Mouse (Mus musculus) hindbrain, embryonic 12.5 days (tissue): Measurements from ENCODE around the gene Podxl2. TPM values are rescaled to one million over a fixed set of nuclear protein-coding genes. Genes with fewer than 3 reads are reported as not detected.

Experiments used
- ATAC-seq: fragments of 200-750 bp; cut with Nextera tagmentation; 2 replicates; pipeline ENCODE4 v1.8.0; 2017; ENCODE audit warnings: moderate TSS enrichment; ENCODE audit not compliant: low FRiP score
- H3K27ac ChIP-seq: fragments of 300-500 bp; sonication (generic); 2 replicates; pipeline ENCODE4 v1.5.1; 2016; ENCODE audit warnings: mild to moderate bottlenecking
- H3K27me3 ChIP-seq: fragments of 300-500 bp; sonication (generic); 2 replicates; pipeline ENCODE4 v1.6.1; 2016; ENCODE audit warnings: mild to moderate bottlenecking
- H3K36me3 ChIP-seq: fragments of 300-500 bp; sonication (generic); 2 replicates; pipeline ENCODE4 v1.6.1; 2016; ENCODE audit warnings: mild to moderate bottlenecking
- H3K4me1 ChIP-seq: fragments of 300-500 bp; sonication (generic); 2 replicates; pipeline ENCODE4 v1.6.1; 2016
- H3K4me2 ChIP-seq: fragments of 300-500 bp; sonication (generic); replicated peaks from 2 replicates; pipeline ENCODE4 v1.6.1; 2016; ENCODE audit warnings: mild to moderate bottlenecking
- H3K4me3 ChIP-seq: fragments of 300-500 bp; sonication (generic); 2 replicates; pipeline ENCODE4 v1.5.1; 2016; ENCODE audit warnings: mild to moderate bottlenecking
- H3K9ac ChIP-seq: fragments of 300-500 bp; sonication (generic); 2 replicates; pipeline ENCODE4 v1.6.1; 2016; ENCODE audit warnings: mild to moderate bottlenecking, moderate library complexity
- H3K9me3 ChIP-seq: fragments of 300-500 bp; sonication (generic); replicated peaks from 2 replicates; pipeline ENCODE4 v1.6.1; 2016; ENCODE audit warnings: mild to moderate bottlenecking
- WGBS: fragments of 180-500 bp; shearing (Covaris S2); methylation state at CpG from one replicate; pipeline ENCODE4 v1.1.7; 2016; 5-methylcytosine and 5-hydroxymethylcytosine counted together
- polyA plus RNA-seq: library from polyadenylated mRNA; unstranded; fragments of >200 nt; fragmentation: Nextera tagmentation; extraction: Ambion mirVana; gene quantifications from 2 replicates; pipeline ENCODE4 v1.2.1, GENCODE M21; 2016

The Podxl2 gene
- polyA plus RNA-seq, 1 experiment from 2014 or later, result 386 TPM

GRCm38 (mm10) chr6:88842731-88843151 is 32.1 kb downstream of the Podxl2 start:
- Histone ChIP-seq H3K4me3 (peak overlapping the region; percentile 76), H3K9ac (peak overlapping the region; percentile 63), H3K9me3 (no peaks in the 10 kb centered on the region), H3K27ac (peak overlapping the region; percentile 90), H3K4me1 (peaks cover 25% of the 10 kb centered on the region), H3K27me3 (no peaks in the 10 kb centered on the region), H3K36me3 (peaks cover 55% of the 10 kb centered on the region), H3K4me2 (peak overlapping the region; percentile 80)
- under 1% methylated on average over 32 of the region's 32 CpGs for WGBS
- no peak; the same call in 1 of the 2 replicates for ATAC-seq

DNA sequence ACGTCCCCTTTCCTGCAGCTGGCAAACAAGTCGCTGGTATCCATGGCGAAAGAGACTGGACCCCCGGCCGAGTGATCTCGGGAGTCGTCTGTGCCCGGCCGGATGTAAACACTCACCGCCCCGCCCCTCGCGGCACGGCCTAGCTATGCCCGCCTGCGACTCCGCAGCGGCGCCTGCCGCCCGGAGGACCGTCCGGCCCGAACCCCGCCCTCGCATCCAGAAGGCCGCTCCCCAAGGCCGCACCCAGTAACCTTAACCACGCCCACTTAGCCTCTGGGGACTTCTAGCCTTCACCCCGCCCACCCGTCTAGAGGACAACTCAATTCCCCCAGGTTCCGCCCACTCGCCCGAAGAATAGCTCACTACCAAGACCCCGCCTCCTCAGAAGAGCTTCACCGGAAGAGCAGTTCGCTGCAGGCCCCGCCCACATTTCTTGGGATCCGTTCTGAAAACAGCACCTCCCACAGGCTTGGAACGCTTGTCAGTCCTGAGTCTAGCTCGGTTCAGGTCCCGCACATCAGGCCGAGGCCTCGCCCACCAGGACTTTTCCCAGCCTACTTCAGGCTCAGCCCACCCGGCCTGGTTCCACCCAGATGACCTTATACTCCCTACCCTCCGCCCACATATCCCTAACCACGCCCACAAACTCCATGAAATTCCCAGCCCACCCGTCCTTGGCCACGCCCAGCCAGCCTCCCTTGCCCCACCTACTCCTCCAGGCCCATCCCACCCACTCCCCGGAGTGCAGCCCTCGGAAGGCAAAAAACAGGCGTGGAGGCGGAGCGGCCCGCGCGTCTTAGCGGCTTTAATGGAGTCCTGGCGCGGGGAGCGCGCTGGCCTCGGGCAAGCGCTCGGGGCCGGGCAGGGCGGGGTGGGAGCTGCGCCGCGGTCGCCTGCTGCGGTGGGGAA is 32.8 kb downstream of the Podxl2 start, which contains the start of gene Abtb1:
Gene Abtb1, minus strand, starts transcription at position 204 of the 909 bp plus-strand sequence.
- ATAC-seq, result peak; percentile 95
- peaks cover 55% of the 10 kb centered on the region for H3K36me3 ChIP-seq

DNA sequence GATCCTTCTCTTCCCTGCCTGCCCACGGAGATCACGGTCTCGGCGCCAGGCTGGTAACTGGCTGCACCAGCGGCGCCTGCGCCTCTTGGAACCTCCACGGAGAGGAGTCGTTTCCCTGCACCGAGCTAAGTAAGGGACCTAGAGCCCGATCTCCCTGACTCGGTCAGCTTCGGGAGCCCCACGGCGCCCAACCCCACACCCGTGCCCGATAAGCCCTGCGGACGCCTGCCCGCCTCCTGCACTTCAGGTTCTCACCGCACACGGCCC is 33.4 kb downstream of the Podxl2 start:
- H3K4me3 ChIP-seq, result peak overlapping the region; percentile 76
- H3K4me2 ChIP-seq, result peak overlapping the region; percentile 80
- peaks cover 25% of the 10 kb centered on the region for H3K4me1 ChIP-seq
- peaks cover 55% of the 10 kb centered on the region for H3K36me3 ChIP-seq
- under 1% methylated on average over 22 of the region's 22 CpGs for WGBS
- peak; percentile 42; the same call in 1 of the 2 replicates for ATAC-seq
- H3K27me3 ChIP-seq, result no peaks in the 10 kb centered on the region
- H3K27ac ChIP-seq, result peak overlapping the region; percentile 90
- no peaks in the 10 kb centered on the region for H3K9me3 ChIP-seq
- H3K9ac ChIP-seq, result peak overlapping the region; percentile 84

More for the DNA sequence above, 32.8 kb downstream of the Podxl2 start, which contains the start of gene Abtb1:
- H3K4me2 ChIP-seq, result peak within 1 kb of the TSS; percentile 80
- WGBS, result under 1% methylated on average over 72 of the region's 72 CpGs
- no peaks in the 10 kb centered on the region for H3K27me3 ChIP-seq
- H3K4me3 ChIP-seq, result peak within 1 kb of the TSS; percentile 76
- no peaks in the 10 kb centered on the region for H3K9me3 ChIP-seq
- H3K27ac ChIP-seq, result peak within 1 kb of the TSS; percentile 90
- H3K9ac ChIP-seq, result peak within 1 kb of the TSS; percentile 84
- H3K4me1 ChIP-seq, result peaks cover 25% of the 10 kb centered on the region

DNA sequence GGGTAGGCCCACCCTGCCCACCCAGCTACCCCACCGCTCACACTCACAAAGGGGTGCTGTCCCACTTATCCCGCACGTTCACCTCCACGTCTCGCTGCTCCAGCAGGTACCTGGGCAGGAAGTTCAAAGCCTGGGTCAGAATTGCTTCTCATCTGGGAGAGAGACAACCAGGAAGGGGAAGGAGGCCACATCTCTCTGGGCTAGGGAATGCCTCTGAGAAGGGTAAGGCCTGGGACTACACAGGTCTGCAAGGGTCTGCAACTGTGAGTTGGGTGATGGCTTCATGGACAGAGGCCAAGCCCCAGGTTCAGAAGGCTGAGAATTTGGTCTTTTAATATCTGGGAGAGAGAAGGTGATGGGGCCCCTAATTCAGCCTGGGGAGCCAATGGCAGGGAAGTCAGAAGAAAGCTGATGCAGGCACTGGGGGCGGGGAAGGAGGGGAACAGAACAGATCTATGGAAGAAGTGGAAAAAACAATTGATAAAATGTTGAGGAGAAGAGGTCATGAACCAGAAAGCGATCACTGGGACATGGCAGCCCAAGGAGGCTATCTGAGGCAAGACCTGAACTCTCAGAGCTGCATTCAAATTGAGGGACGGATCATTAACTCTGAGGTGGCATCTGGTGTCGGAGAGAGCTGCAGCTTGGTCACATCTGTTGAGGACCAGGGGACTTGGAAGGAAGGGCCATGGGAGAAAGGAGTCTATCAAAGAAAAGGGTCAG is 33.9 kb downstream of the Podxl2 start:
- Histone ChIP-seq H3K4me3 (peak overlapping the region; percentile 76), H3K9me3 (no peaks in the 10 kb centered on the region), H3K9ac (peak overlapping the region; percentile 84), H3K36me3 (peaks cover 55% of the 10 kb centered on the region), H3K27ac (peak overlapping the region; percentile 90), H3K27me3 (no peaks in the 10 kb centered on the region), H3K4me1 (peaks cover 25% of the 10 kb centered on the region), H3K4me2 (peak overlapping the region; percentile 80)
- ATAC-seq, result no peak; the same call in 1 of the 2 replicates
- WGBS, result 52% methylated on average over 9 of the region's 9 CpGs

DNA sequence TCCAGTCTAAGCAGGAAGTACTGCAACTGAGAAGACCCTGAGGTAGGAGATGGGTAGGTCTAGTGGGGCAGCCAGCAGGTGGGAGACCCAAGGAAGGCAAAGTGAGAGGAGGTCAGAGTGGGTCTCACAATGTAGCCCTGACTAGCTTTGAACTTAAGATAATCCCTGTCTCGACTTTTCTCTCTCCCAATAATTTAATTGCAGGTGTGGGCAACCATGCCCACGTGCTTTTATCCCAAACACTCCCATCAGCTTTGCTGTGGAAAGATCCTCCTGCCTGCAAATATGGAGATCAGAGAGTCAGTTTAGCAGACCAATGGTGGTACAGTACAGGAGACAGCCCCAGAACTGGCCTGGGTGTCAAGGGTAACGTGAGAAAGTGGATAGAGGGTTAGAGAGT is 34.6 kb downstream of the Podxl2 start:
- WGBS, result 78% methylated on average over 3 of the region's 3 CpGs
- H3K4me2 ChIP-seq, result peak overlapping the region; percentile 80
- 0 out of 2 replicates have a peak overlapping the region, but pooled peaks have one; percentile 76 for H3K4me3 ChIP-seq
- ATAC-seq, result no peak
- H3K4me1 ChIP-seq, result peaks cover 25% of the 10 kb centered on the region
- no peaks in the 10 kb centered on the region for H3K27me3 ChIP-seq
- no peaks in the 10 kb centered on the region for H3K9me3 ChIP-seq
- no peak overlapping the region for H3K27ac ChIP-seq
- H3K9ac ChIP-seq, result no peak overlapping the region; the same call in 1 of the 2 replicates
- H3K36me3 ChIP-seq, result peaks cover 54% of the 10 kb centered on the region

DNA sequence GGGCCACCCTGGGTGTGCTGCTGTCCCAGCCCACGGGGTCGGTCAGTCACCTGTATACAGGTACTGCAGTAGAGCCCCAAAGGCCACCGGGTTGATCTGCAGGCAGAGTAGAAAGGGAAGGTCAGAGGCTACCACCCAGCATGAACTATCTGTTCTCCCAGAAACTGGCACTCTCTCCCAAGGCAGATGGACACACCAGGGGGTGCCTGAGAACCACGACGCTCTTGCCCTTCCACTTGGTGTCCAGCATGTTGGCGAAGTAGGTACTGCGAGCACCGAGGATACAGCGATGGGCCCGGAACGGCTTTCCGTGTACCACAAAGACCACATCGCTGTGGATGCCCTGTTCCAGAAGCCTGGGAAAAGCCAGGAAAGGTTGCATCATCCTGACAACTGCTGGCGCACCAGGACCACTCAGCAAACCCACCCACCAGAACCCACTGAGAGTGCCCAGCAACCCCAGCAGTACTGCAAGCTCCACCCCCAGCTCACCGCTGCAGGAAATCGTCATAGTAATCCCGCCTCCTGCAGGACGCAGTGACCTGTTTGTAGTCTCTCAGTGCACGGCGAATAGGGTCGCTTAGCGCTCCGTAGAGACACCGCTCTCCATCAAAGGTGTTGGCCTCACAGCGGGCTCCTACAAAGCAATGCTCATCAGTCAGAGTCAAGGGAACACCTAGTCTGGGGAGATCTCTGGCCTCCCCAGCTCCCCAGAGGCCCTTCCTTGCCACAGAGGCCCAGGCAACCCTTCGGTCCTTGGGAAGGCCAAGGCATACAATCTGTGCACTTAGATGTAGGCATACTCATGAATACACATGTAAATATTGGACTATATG is 35.5 kb downstream of the Podxl2 start:
- no peaks in the 10 kb centered on the region for H3K9me3 ChIP-seq
- no peak overlapping the region for H3K4me3 ChIP-seq
- peaks cover 25% of the 10 kb centered on the region for H3K4me1 ChIP-seq
- H3K9ac ChIP-seq, result no peak overlapping the region
- WGBS, result 85% methylated on average over 26 of the region's 26 CpGs
- no peak overlapping the region for H3K4me2 ChIP-seq
- peaks cover 49% of the 10 kb centered on the region for H3K36me3 ChIP-seq
- ATAC-seq, result no peak
- no peaks in the 10 kb centered on the region for H3K27me3 ChIP-seq
- H3K27ac ChIP-seq, result no peak overlapping the region

DNA sequence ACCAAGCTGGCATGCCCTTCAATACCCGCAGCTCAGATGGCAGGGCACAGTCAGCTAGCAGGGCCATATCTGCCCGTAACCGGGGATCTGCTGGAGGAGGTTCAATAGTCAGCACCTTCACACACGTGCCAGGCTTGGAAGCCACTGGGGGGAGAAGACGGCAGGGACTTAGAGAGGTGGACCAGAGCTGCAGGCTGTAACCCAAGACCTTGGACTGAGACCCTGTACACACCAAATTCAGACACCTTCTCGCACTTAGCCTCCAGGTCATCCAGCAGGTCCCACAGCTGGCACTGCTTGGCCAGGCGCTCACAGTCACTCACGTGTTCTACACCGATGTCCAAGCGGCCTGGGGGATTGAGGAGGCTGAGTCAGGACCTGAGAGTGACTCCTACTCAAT is 36.2 kb downstream of the Podxl2 start:
- H3K27me3 ChIP-seq, result no peaks in the 10 kb centered on the region
- no peak overlapping the region for H3K9ac ChIP-seq
- H3K36me3 ChIP-seq, result peaks cover 47% of the 10 kb centered on the region
- H3K9me3 ChIP-seq, result no peaks in the 10 kb centered on the region
- no peak overlapping the region for H3K4me2 ChIP-seq
- H3K27ac ChIP-seq, result no peak overlapping the region
- peaks cover 23% of the 10 kb centered on the region for H3K4me1 ChIP-seq
- ATAC-seq, result no peak
- WGBS, result 90% methylated on average over 10 of the region's 10 CpGs
- no peak overlapping the region for H3K4me3 ChIP-seq

DNA sequence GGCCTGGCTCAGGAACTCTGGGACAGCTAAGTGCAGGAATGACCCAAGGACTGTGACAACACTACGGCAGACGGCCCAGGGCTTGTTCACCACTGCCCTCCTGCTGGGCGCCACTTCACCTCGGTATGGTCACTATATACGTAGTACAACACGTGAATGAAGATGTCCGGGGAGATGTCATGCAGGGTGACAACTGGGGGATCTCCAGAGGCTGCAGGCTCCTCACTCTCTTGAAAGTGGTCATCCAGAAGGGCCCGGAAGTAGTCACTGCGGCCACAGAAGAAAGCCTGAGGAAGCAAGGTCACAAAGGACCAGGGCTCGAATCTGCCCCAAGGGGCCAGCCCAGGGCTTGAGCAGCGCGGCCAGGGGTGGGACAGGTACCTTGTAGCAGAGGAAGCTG is 36.8 kb downstream of the Podxl2 start:
- 90% methylated on average over 12 of the region's 12 CpGs for WGBS

GRCm38 (mm10) chr6:88836178-88836819 is 38.5 kb downstream of the Podxl2 start:
- Histone ChIP-seq H3K36me3 (peaks cover 45% of the 10 kb centered on the region), H3K4me3 (no peak overlapping the region), H3K9ac (no peak overlapping the region), H3K27ac (no peak overlapping the region), H3K4me1 (peaks cover 14% of the 10 kb centered on the region), H3K27me3 (no peaks in the 10 kb centered on the region), H3K9me3 (no peaks in the 10 kb centered on the region), H3K4me2 (no peak overlapping the region)
- ATAC-seq, result no peak
- WGBS, result 90% methylated on average over 28 of the region's 28 CpGs

More for the DNA sequence above, 36.8 kb downstream of the Podxl2 start:
- Histone ChIP-seq H3K27me3 (no peaks in the 10 kb centered on the region), H3K4me2 (no peak overlapping the region), H3K27ac (no peak overlapping the region), H3K4me3 (no peak overlapping the region), H3K36me3 (peaks cover 46% of the 10 kb centered on the region), H3K4me1 (peaks cover 20% of the 10 kb centered on the region), H3K9ac (no peak overlapping the region), H3K9me3 (no peaks in the 10 kb centered on the region)
- no peak for ATAC-seq

- Histone ChIP-seq H3K4me3 (no peak overlapping the region), H3K4me2 (no peak overlapping the region), H3K9ac (no peak overlapping the region), H3K27me3 (no peaks in the 10 kb centered on the region), H3K36me3 (peaks cover 45% of the 10 kb centered on the region), H3K27ac (no peak overlapping the region), H3K4me1 (peaks cover 5% of the 10 kb centered on the region; the same call in 1 of the 2 replicates), H3K9me3 (no peaks in the 10 kb centered on the region)
- ATAC-seq, result no peak
- 73% methylated on average over 5 of the region's 5 CpGs for WGBS
Observed at GRCm38 (mm10) chr6:88835047-88835446, 39.8 kb downstream of the Podxl2 start.

DNA sequence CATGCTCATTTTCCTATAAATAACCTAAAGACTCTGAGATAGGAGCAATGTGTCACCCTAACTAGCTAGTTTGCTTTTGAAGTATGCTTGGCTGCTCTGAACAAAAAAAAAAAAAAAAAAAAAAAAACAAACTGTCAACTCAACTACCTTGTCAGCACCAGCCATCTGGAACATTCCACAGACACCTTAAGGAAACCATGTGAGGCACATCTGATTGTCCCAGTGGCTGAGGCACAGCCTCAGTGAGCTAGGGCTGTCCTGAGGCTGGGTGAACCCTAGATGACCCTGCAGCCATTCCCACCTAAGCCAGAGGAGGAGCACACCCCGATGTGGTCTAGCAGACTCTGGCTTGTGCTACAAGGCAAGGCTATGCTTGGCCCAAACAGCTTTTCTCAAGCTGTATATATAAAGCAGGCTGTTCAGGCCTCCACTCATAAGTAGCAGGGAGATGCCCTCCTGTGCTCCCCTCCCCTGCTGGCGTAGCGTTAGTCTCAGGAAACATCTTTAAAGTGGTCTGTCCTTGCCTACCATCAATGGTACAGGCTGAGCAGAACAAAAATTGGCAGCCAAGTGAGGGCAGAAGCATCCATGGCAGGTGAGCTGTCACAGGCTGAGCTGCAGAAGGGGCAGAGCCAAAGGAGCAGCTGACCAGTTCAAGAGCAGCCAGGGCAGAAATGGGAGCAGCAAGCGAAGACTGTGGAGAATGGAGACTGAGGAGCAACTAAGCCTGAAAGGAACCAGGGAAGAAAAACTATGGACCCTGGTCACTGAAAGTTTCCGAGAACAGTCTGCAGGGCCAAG is 41.3 kb downstream of the Podxl2 start:
- Histone ChIP-seq H3K27me3 (no peaks in the 10 kb centered on the region), H3K9ac (no peak overlapping the region), H3K27ac (no peak overlapping the region), H3K9me3 (no peaks in the 10 kb centered on the region), H3K4me3 (no peak overlapping the region), H3K4me2 (no peak overlapping the region), H3K4me1 (peaks cover 5% of the 10 kb centered on the region; the same call in 1 of the 2 replicates), H3K36me3 (peaks cover 34% of the 10 kb centered on the region)
- WGBS, result 81% methylated on average over 5 of the region's 5 CpGs
- no peak for ATAC-seq
